In genomic region chr10:22461480-22462050, GRCm38 (mm10) we compare ENCODE assay signal across 7 mouse cellular contexts.
DNase-seq lines count a peak whose midpoint lies in the region; ATAC-seq and TF ChIP-seq lines count a peak whose summit lies in the region.
"Not testable (repeated sequence)": the region's sequence is repeated elsewhere in the genome, so short reads cannot be mapped to it uniquely, and the experiment has no call there.

No protein-coding gene starts in this region.

- WGBS in forebrain, embryonic 12.5 days: 18% methylated on average over 4 of the region's 4 CpGs
- WGBS in forebrain, postnatal 0 days: 10% methylated on average over 4 of the region's 4 CpGs
- WGBS in hindbrain, embryonic 14.5 days: 21% methylated on average over 4 of the region's 4 CpGs
- WGBS in midbrain, embryonic 10.5 days: 38% methylated on average over 4 of the region's 4 CpGs
- WGBS in midbrain, embryonic 15.5 days: 10% methylated on average over 4 of the region's 4 CpGs
- 24% methylated on average over 4 of the region's 4 CpGs for WGBS in neural tube, embryonic 13.5 days

- peak overlapping the region; percentile 27 for H3K4me2 ChIP-seq in forebrain, embryonic 12.5 days
- H3K4me2 ChIP-seq in forebrain, postnatal 0 days (ENCODE audit: low read depth); hindbrain, embryonic 14.5 days (replicated peaks); midbrain, embryonic 15.5 days; neural tube, embryonic 13.5 days: not testable (repeated sequence)

- H3K9ac ChIP-seq in forebrain, embryonic 12.5 days; forebrain, postnatal 0 days; hindbrain, embryonic 14.5 days; midbrain, embryonic 15.5 days; neural tube, embryonic 13.5 days: not testable (repeated sequence)

- H3K27me3 ChIP-seq in forebrain, embryonic 12.5 days; forebrain, postnatal 0 days (ENCODE audit: insufficient read depth, low read length); hindbrain, embryonic 14.5 days (ENCODE audit: control insufficient read depth, insufficient read depth, low read length); midbrain, embryonic 10.5 days (ENCODE audit: low read depth, poor library complexity, severe bottlenecking); midbrain, embryonic 15.5 days (replicated peaks); neural tube, embryonic 13.5 days: not testable (repeated sequence)

- H3K36me3 ChIP-seq in forebrain, embryonic 12.5 days (replicated peaks); forebrain, postnatal 0 days (ENCODE audit: insufficient read depth); hindbrain, embryonic 14.5 days (replicated peaks; ENCODE audit: control insufficient read depth, insufficient read depth); midbrain, embryonic 10.5 days; midbrain, embryonic 15.5 days (replicated peaks); neural tube, embryonic 13.5 days: not testable (repeated sequence)

- not testable (repeated sequence) for TF ChIP-seq POLR2A in brain, embryonic 14.5 days (IDR thresholded peaks at IDR 0.05; ENCODE audit: borderline replicate concordance, extremely low read depth, insufficient read depth, insufficient read length, poor library complexity, severe bottlenecking)

- peak overlapping the region; percentile 46 for H3K27ac ChIP-seq in forebrain, embryonic 12.5 days
- not testable (repeated sequence) for H3K27ac ChIP-seq in forebrain, postnatal 0 days (ENCODE audit: low read depth, low read length); hindbrain, embryonic 14.5 days; midbrain, embryonic 15.5 days; neural tube, embryonic 13.5 days (replicated peaks)
- peak overlapping the region; percentile 81 for H3K27ac ChIP-seq in midbrain, embryonic 10.5 days (replicated peaks)

- DNase-seq in brain, embryonic 14.5 days (ENCODE audit: low read depth): peak; percentile 54
- DNase-seq in forebrain, postnatal 0 days; hindbrain, embryonic 14.5 days (ENCODE audit: low spot score): not testable (repeated sequence)
- DNase-seq in midbrain, embryonic 10.5 days (ENCODE audit: low spot score): peak; percentile 32

- H3K4me1 ChIP-seq in forebrain, embryonic 12.5 days; forebrain, postnatal 0 days (ENCODE audit: insufficient read depth); hindbrain, embryonic 14.5 days (replicated peaks; ENCODE audit: control insufficient read depth, insufficient read depth, low read length); midbrain, embryonic 15.5 days; neural tube, embryonic 13.5 days (replicated peaks): not testable (repeated sequence)
- peaks cover 18% of the 10 kb centered on the region for H3K4me1 ChIP-seq in midbrain, embryonic 10.5 days

- ATAC-seq in forebrain, embryonic 12.5 days (ENCODE audit: low FRiP score): peak; percentile 81
- peak; percentile 91 for ATAC-seq in forebrain, postnatal 0 days
- peak; percentile 79 for ATAC-seq in hindbrain, embryonic 14.5 days (ENCODE audit: low FRiP score)
- peak; percentile 88 for ATAC-seq in midbrain, embryonic 15.5 days (replicated peaks)
- ATAC-seq in neural tube, embryonic 13.5 days (ENCODE audit: low read depth): peak; percentile 65; the same call in 1 of the 2 replicates

- not testable (repeated sequence) for H3K9me3 ChIP-seq in forebrain, embryonic 12.5 days; forebrain, postnatal 0 days (ENCODE audit: low read length); hindbrain, embryonic 14.5 days (ENCODE audit: control insufficient read depth, low read length); midbrain, embryonic 15.5 days; neural tube, embryonic 13.5 days
- H3K9me3 ChIP-seq in midbrain, embryonic 10.5 days (replicated peaks): peaks cover 11% of the 10 kb centered on the region; the same call in 1 of the 2 replicates

- H3K4me3 ChIP-seq in forebrain, embryonic 12.5 days (replicated peaks); forebrain, postnatal 0 days (ENCODE audit: low read depth, low read length); hindbrain, embryonic 14.5 days (replicated peaks; ENCODE audit: low read length); midbrain, embryonic 15.5 days; neural tube, embryonic 13.5 days: not testable (repeated sequence)
- peak overlapping the region; percentile 29 for H3K4me3 ChIP-seq in midbrain, embryonic 10.5 days

- not testable (repeated sequence) for TF ChIP-seq CTCF in brain, embryonic 14.5 days (IDR thresholded peaks at IDR 0.05; ENCODE audit: borderline replicate concordance, extremely low read depth, insufficient read depth, insufficient read length); forebrain, postnatal 0 days (IDR thresholded peaks at IDR 0.05; ENCODE audit: low read depth)
